In genomic region chr12:85262489-85262888, GRCm38 (mm10) we compare ENCODE assay signal across 12 mouse cellular contexts. TPM values are rescaled to one million over a fixed set of nuclear protein-coding genes. Genes with fewer than 3 reads are reported as not detected.
DNase-seq lines count a peak whose midpoint lies in the region; ATAC-seq and TF ChIP-seq lines count a peak whose summit lies in the region.
"Had no signal": no experiment of that assay in that cellular context is flagged by ENCODE, and none has a peak within 500 bp of the region (broad histone marks: within the 10 kb centered on the region; RNA-seq: fewer than 3 reads in every experiment).

No protein-coding gene starts in this region.

- ATAC-seq in kidney, embryonic 16.5 days (ENCODE audit: low FRiP score, low TSS enrichment), result peak; percentile 89
- no peak for ATAC-seq in hindbrain, postnatal 0 days
- ATAC-seq: midbrain, embryonic 16.5 days had no signal

- TF ChIP-seq CTCF in hindbrain, postnatal 0 days (IDR thresholded peaks at IDR 0.05; ENCODE audit: low read depth), result no peak

- no peak overlapping the region for H3K4me3 ChIP-seq in kidney, embryonic 16.5 days (ENCODE audit: low read length)
- H3K4me3 ChIP-seq in hindbrain, postnatal 0 days (ENCODE audit: low read length), result no peak overlapping the region

- peaks cover 19% of the 10 kb centered on the region for H3K4me1 ChIP-seq in kidney, embryonic 16.5 days (ENCODE audit: insufficient read depth, low read length)
- no peaks in the 10 kb centered on the region for H3K4me1 ChIP-seq in hindbrain, postnatal 0 days (ENCODE audit: insufficient read depth, low read length)

- H3K36me3 ChIP-seq in kidney, embryonic 16.5 days (ENCODE audit: insufficient read depth, low read length), result 0 out of 2 replicates have a peak, but pooled peaks cover 4% of the 10 kb centered on the region
- no peaks in the 10 kb centered on the region for H3K36me3 ChIP-seq in hindbrain, postnatal 0 days (ENCODE audit: insufficient read depth, low read length)

- 31% methylated on average over 10 of the region's 10 CpGs for WGBS in kidney, embryonic 16.5 days
- WGBS in hindbrain, postnatal 0 days, result 35% methylated on average over 10 of the region's 10 CpGs

- no peak overlapping the region for H3K9ac ChIP-seq in kidney, embryonic 16.5 days (replicated peaks; ENCODE audit: low read length)
- H3K9ac ChIP-seq in hindbrain, postnatal 0 days (replicated peaks; ENCODE audit: low read length), result no peak overlapping the region

- H3K27me3 ChIP-seq in kidney, embryonic 16.5 days (ENCODE audit: insufficient read depth, low read length), result no peaks in the 10 kb centered on the region
- H3K27me3 ChIP-seq in hindbrain, postnatal 0 days (ENCODE audit: insufficient read depth, low read length), result no peaks in the 10 kb centered on the region

- no peak for DNase-seq in kidney, adult 18-20 months
- peak; percentile 18 for DNase-seq in NIH3T3 (ENCODE audit: low read depth)
- DNase-seq in embryo, embryonic 11 days, result peak; percentile 83
- peak; percentile 38 for DNase-seq in hindbrain, postnatal 0 days (ENCODE audit: low spot score)
- DNase-seq in right cerebral cortex, adult 18-20 months, result no peak
- DNase-seq in thymus, postnatal 14 days, result no peak
- DNase-seq in cerebellum, adult 8-10 months, result no peak
- DNase-seq: cerebellum, adult 2 months; right cerebral cortex, postnatal 14 days; thymus, postnatal 4 days had no signal

- H3K4me2 ChIP-seq in kidney, embryonic 16.5 days (replicated peaks; ENCODE audit: low read depth, low read length), result no peak overlapping the region
- H3K4me2 ChIP-seq in hindbrain, postnatal 0 days (ENCODE audit: low read depth, low read length), result no peak overlapping the region

- no peaks in the 10 kb centered on the region for H3K9me3 ChIP-seq in kidney, embryonic 16.5 days (ENCODE audit: low read length)
- H3K9me3 ChIP-seq in hindbrain, postnatal 0 days (ENCODE audit: low read length), result no peaks in the 10 kb centered on the region

- H3K27ac ChIP-seq in kidney, embryonic 16.5 days (ENCODE audit: low read length), result peak overlapping the region; percentile 11; the same call in 1 of the 2 replicates
- H3K27ac ChIP-seq in hindbrain, postnatal 0 days, result no peak overlapping the region

RNA-seq across cellular contexts. Expression of gene Mlh3, which starts 7.9 kb away (rescaled TPM):
- polyA plus RNA-seq in kidney, embryonic 16.5 days (2015; fragmentation: Nextera tagmentation; extraction: Ambion mirVana), result 9.7 and 10.9 TPM in 2 replicates
- total RNA-seq in hindbrain, postnatal 0 days (2014; rRNA removed), result 5.5 and 9.9 TPM in 2 replicates
- 4.9 and 5.1 TPM in 2 replicates for polyA plus RNA-seq in hindbrain, postnatal 0 days (2015; fragmentation: Nextera tagmentation; extraction: Ambion mirVana)

RNA-seq across cellular contexts. Expression of gene Acyp1, which starts 25.7 kb away (rescaled TPM):
- 57.4 and 57.5 TPM in 2 replicates for polyA plus RNA-seq in kidney, embryonic 16.5 days (2015; fragmentation: Nextera tagmentation; extraction: Ambion mirVana)
- 17.9 and 18.2 TPM in 2 replicates for total RNA-seq in hindbrain, postnatal 0 days (2014; rRNA removed)
- 50.9 and 55.8 TPM in 2 replicates for polyA plus RNA-seq in hindbrain, postnatal 0 days (2015; fragmentation: Nextera tagmentation; extraction: Ambion mirVana)

RNA-seq across cellular contexts. Expression of gene Zc2hc1c, which starts 25.9 kb away (rescaled TPM):
- 4.1 and 4.4 TPM in 2 replicates for polyA plus RNA-seq in kidney, embryonic 16.5 days (2015; fragmentation: Nextera tagmentation; extraction: Ambion mirVana)
- total RNA-seq in hindbrain, postnatal 0 days (2014; rRNA removed), result 1.1 and 1.3 TPM in 2 replicates
- 1.4 and 1.5 TPM in 2 replicates for polyA plus RNA-seq in hindbrain, postnatal 0 days (2015; fragmentation: Nextera tagmentation; extraction: Ambion mirVana)

RNA-seq across cellular contexts. Expression of gene Eif2b2, which starts 43.2 kb away (rescaled TPM):
- polyA plus RNA-seq in kidney, embryonic 16.5 days (2015; fragmentation: Nextera tagmentation; extraction: Ambion mirVana), result 108 and 110 TPM in 2 replicates
- total RNA-seq in hindbrain, postnatal 0 days (2014; rRNA removed), result 38.9 and 91.0 TPM in 2 replicates
- polyA plus RNA-seq in hindbrain, postnatal 0 days (2015; fragmentation: Nextera tagmentation; extraction: Ambion mirVana), result 86.6 and 87.9 TPM in 2 replicates

Comparison
In these comparisons a context has a peak if more than half of its experiments do, and no peak if none do; other contexts are left out.
1. DNase-seq: peak in NIH3T3 (single experiment), embryo, embryonic 11 days (single experiment) and hindbrain, postnatal 0 days (single experiment); none in kidney, adult 18-20 months (single experiment), right cerebral cortex, adult 18-20 months (single experiment), thymus, postnatal 14 days (single experiment) and cerebellum, adult 8-10 months (single experiment).